Mouse (Mus musculus) liver, adult 2 months (tissue): ENCODE measurements around the gene C530008M17Rik.

Experiments used
- CTCF ChIP-seq: fragments of 200-500 bp; IDR thresholded peaks from 2 replicates; pipeline ENCODE4 v1.5.1; 2011; ENCODE audit warnings: low read depth, low read length, control low read depth
- POLR2A ChIP-seq: fragments of 200-500 bp; IDR thresholded peaks from 2 replicates; pipeline ENCODE4 v1.6.1; 2011; ENCODE audit warnings: low read length, control low read depth; ENCODE audit not compliant: insufficient read depth; ENCODE audit errors: extremely low read depth

DNA sequence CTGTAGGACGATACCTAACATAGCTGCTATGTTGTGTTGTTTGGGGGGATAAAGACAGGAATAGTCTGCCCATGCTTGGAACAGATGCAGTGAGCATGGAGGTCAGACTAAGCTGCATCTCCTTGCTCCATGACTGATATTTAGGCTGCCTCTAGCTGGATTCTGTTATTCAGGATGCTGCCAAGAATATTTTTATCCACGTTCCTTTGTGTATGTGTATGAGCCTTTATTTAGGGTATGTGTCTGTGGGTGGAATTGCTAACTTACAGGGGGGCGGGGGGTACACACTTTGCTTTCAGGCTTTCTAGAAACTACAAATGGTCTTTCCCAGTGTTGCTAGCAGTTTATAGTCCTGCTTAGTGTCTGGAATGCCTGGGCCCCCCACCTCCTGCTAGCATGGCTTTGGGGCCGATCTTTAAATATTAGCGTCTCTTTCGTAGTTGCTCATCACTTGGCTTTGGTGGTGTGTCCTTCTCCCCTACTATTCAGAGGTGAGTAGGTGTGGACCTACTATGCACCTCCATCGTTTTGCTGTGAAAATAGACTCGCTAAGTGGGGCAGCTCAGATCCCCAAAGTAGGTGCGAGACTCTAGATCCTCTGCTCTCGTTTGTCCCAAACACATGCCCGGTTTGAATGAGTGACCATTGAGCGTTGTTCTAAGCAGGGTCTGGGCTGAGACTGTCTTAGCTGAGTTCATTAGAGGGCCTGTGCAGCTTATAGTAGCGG lies 45.0 kb downstream of the C530008M17Rik start:
- TF ChIP-seq POLR2A = no peak
- TF ChIP-seq CTCF = no peak
